Mouse (Mus musculus) midbrain, embryonic 13.5 days (tissue): Measurements from ENCODE around the gene Schip1. TPM values are rescaled to one million over a fixed set of nuclear protein-coding genes. Genes with fewer than 3 reads are reported as not detected.

ENCODE experiments used
- ATAC-seq: fragments of 200-750 bp; cut with Nextera tagmentation; 2 replicates; pipeline ENCODE4 v1.8.0; 2017; ENCODE audit warnings: mild to moderate bottlenecking, moderate TSS enrichment, moderate library complexity
- H3K27ac ChIP-seq: fragments of 300-500 bp; sonication (generic); 2 replicates; pipeline ENCODE4 v1.5.1; 2015; ENCODE audit warnings: inconsistent platforms, mild to moderate bottlenecking, moderate library complexity
- H3K27me3 ChIP-seq: fragments of 300-500 bp; sonication (generic); 2 replicates; pipeline ENCODE4 v1.6.1; 2015; ENCODE audit warnings: mild to moderate bottlenecking, inconsistent platforms
- H3K36me3 ChIP-seq: fragments of 300-500 bp; sonication (generic); 2 replicates; pipeline ENCODE4 v1.6.1; 2015; ENCODE audit warnings: mild to moderate bottlenecking, inconsistent platforms
- H3K4me1 ChIP-seq: fragments of 300-500 bp; sonication (generic); replicated peaks from 2 replicates; pipeline ENCODE4 v1.6.1; 2015; ENCODE audit warnings: inconsistent platforms
- H3K4me2 ChIP-seq: fragments of 300-500 bp; sonication (generic); replicated peaks from 2 replicates; pipeline ENCODE4 v1.6.1; 2015; ENCODE audit warnings: moderate library complexity, mild to moderate bottlenecking, inconsistent platforms
- H3K4me3 ChIP-seq: fragments of 300-500 bp; sonication (generic); replicated peaks from 2 replicates; pipeline ENCODE4 v1.5.1; 2015; ENCODE audit warnings: mild to moderate bottlenecking, inconsistent platforms
- H3K9ac ChIP-seq: fragments of 300-500 bp; sonication (generic); replicated peaks from 2 replicates; pipeline ENCODE4 v1.6.1; 2015; ENCODE audit warnings: mild to moderate bottlenecking, inconsistent platforms
- H3K9me3 ChIP-seq: fragments of 300-500 bp; sonication (generic); 2 replicates; pipeline ENCODE4 v1.6.1; 2016; ENCODE audit warnings: mild to moderate bottlenecking, inconsistent platforms
- WGBS: fragments of 180-500 bp; shearing (Covaris S2); methylation state at CpG from one replicate; pipeline ENCODE4 v1.1.7; 2015; 5-methylcytosine and 5-hydroxymethylcytosine counted together
- polyA plus RNA-seq: library from polyadenylated mRNA; unstranded; fragments of >200 nt; fragmentation: Nextera tagmentation; extraction: Ambion mirVana; gene quantifications from 2 replicates; pipeline ENCODE4 v1.2.1, GENCODE M21; 2015

The Schip1 gene
- polyA plus RNA-seq, 1 experiment from 2014 or later: 127 TPM

GRCm38 (mm10) chr3:68572249-68573225 lies 507.9 kb downstream of the Schip1 start:
- 5% methylated on average over 28 of the region's 28 CpGs for WGBS
- H3K36me3 ChIP-seq: no peaks in the 10 kb centered on the region
- H3K4me2 ChIP-seq: peak overlapping the region; percentile 68
- H3K4me3 ChIP-seq: peak overlapping the region; percentile 54
- H3K4me1 ChIP-seq: peaks cover 56% of the 10 kb centered on the region
- H3K9ac ChIP-seq: peak overlapping the region; percentile 81
- peak overlapping the region; percentile 98 for H3K27ac ChIP-seq
- peak; percentile 95 for ATAC-seq
- no peaks in the 10 kb centered on the region for H3K9me3 ChIP-seq
- no peaks in the 10 kb centered on the region for H3K27me3 ChIP-seq

- Histone ChIP-seq H3K27ac (peak overlapping the region; percentile 98), H3K9ac (peak overlapping the region; percentile 81), H3K9me3 (no peaks in the 10 kb centered on the region), H3K4me1 (peaks cover 55% of the 10 kb centered on the region), H3K4me2 (peak overlapping the region; percentile 68), H3K27me3 (no peaks in the 10 kb centered on the region), H3K4me3 (peak overlapping the region; percentile 54), H3K36me3 (no peaks in the 10 kb centered on the region)
- whole genome bisulfite sequencing: 53% methylated on average over 3 of the region's 3 CpGs
- no peak for ATAC-seq
Measured at GRCm38 (mm10) chr3:68573226-68573624, 508.6 kb downstream of the Schip1 start.

GRCm38 (mm10) chr3:68574097-68574496 lies 509.5 kb downstream of the Schip1 start:
- Histone ChIP-seq H3K4me2 (peak overlapping the region; percentile 68), H3K36me3 (no peaks in the 10 kb centered on the region), H3K9me3 (no peaks in the 10 kb centered on the region), H3K27ac (peak overlapping the region; percentile 98), H3K4me3 (peak overlapping the region; percentile 54), H3K27me3 (no peaks in the 10 kb centered on the region), H3K9ac (peak overlapping the region; percentile 81), H3K4me1 (peaks cover 59% of the 10 kb centered on the region)
- ATAC-seq: no peak
- 36% methylated on average over 7 of the region's 8 CpGs for WGBS

GRCm38 (mm10) chr3:68574565-68574964 lies 510.0 kb downstream of the Schip1 start:
- Histone ChIP-seq H3K4me3 (peak overlapping the region; percentile 54), H3K27me3 (no peaks in the 10 kb centered on the region), H3K36me3 (no peaks in the 10 kb centered on the region), H3K4me2 (peak overlapping the region; percentile 68), H3K9me3 (no peaks in the 10 kb centered on the region), H3K9ac (peak overlapping the region; percentile 81), H3K27ac (peak overlapping the region; percentile 35), H3K4me1 (peaks cover 61% of the 10 kb centered on the region)
- WGBS: 51% methylated on average over 8 of the region's 8 CpGs
- ATAC-seq: no peak

- 61% methylated on average over 10 of the region's 10 CpGs for WGBS
- peaks cover 74% of the 10 kb centered on the region for H3K4me1 ChIP-seq
- H3K27ac ChIP-seq: peak overlapping the region; percentile 73
- peak overlapping the region; percentile 32; the same call in 1 of the 2 replicates for H3K9ac ChIP-seq
- no peak for ATAC-seq
- H3K4me2 ChIP-seq: peak overlapping the region; percentile 68
- H3K36me3 ChIP-seq: no peaks in the 10 kb centered on the region
- H3K9me3 ChIP-seq: no peaks in the 10 kb centered on the region
- H3K4me3 ChIP-seq: no peak overlapping the region
- no peaks in the 10 kb centered on the region for H3K27me3 ChIP-seq
Measured at GRCm38 (mm10) chr3:68575636-68576340, 511.2 kb downstream of the Schip1 start.

- H3K36me3 ChIP-seq: no peaks in the 10 kb centered on the region
- H3K27me3 ChIP-seq: no peaks in the 10 kb centered on the region
- peak overlapping the region; percentile 8; the same call in 1 of the 2 replicates for H3K4me3 ChIP-seq
- no peaks in the 10 kb centered on the region for H3K9me3 ChIP-seq
- WGBS: 7% methylated on average over 7 of the region's 7 CpGs
- peak overlapping the region; percentile 73 for H3K27ac ChIP-seq
- peak overlapping the region; percentile 32; the same call in 1 of the 2 replicates for H3K9ac ChIP-seq
- peaks cover 74% of the 10 kb centered on the region for H3K4me1 ChIP-seq
- peak overlapping the region; percentile 68 for H3K4me2 ChIP-seq
- peak; percentile 22 for ATAC-seq
Measured at GRCm38 (mm10) chr3:68576431-68576830, 511.8 kb downstream of the Schip1 start.

GRCm38 (mm10) chr3:68576948-68577347 lies 512.3 kb downstream of the Schip1 start:
- H3K27me3 ChIP-seq: no peaks in the 10 kb centered on the region
- H3K9ac ChIP-seq: 0 out of 2 replicates have a peak overlapping the region, but pooled peaks have one; percentile 32
- 63% methylated on average over 5 of the region's 5 CpGs for WGBS
- peak overlapping the region; percentile 73 for H3K27ac ChIP-seq
- no peaks in the 10 kb centered on the region for H3K9me3 ChIP-seq
- peaks cover 78% of the 10 kb centered on the region for H3K4me1 ChIP-seq
- no peak for ATAC-seq
- peak overlapping the region; percentile 68 for H3K4me2 ChIP-seq
- H3K4me3 ChIP-seq: no peak overlapping the region
- no peaks in the 10 kb centered on the region for H3K36me3 ChIP-seq

- Histone ChIP-seq H3K9ac (no peak overlapping the region), H3K36me3 (no peaks in the 10 kb centered on the region), H3K4me1 (peaks cover 79% of the 10 kb centered on the region), H3K27me3 (no peaks in the 10 kb centered on the region), H3K4me3 (no peak overlapping the region), H3K4me2 (no peak overlapping the region), H3K9me3 (no peaks in the 10 kb centered on the region), H3K27ac (no peak overlapping the region)
- ATAC-seq: no peak
- 76% methylated on average over 13 of the region's 13 CpGs for WGBS
Measured at GRCm38 (mm10) chr3:68581591-68581990, 517.0 kb downstream of the Schip1 start.

- Histone ChIP-seq H3K27ac (peak overlapping the region; percentile 85), H3K9me3 (no peaks in the 10 kb centered on the region), H3K4me2 (peak overlapping the region; percentile 41; the same call in 1 of the 2 replicates), H3K36me3 (no peaks in the 10 kb centered on the region), H3K4me1 (peaks cover 79% of the 10 kb centered on the region), H3K4me3 (no peak overlapping the region), H3K27me3 (no peaks in the 10 kb centered on the region), H3K9ac (no peak overlapping the region)
- 77% methylated on average over 12 of the region's 12 CpGs for WGBS
- no peak for ATAC-seq
Measured at GRCm38 (mm10) chr3:68582103-68582740, 517.6 kb downstream of the Schip1 start.

- ATAC-seq: no peak
- Histone ChIP-seq H3K27me3 (no peaks in the 10 kb centered on the region), H3K27ac (peak overlapping the region; percentile 85), H3K9me3 (no peaks in the 10 kb centered on the region), H3K36me3 (no peaks in the 10 kb centered on the region), H3K4me2 (peak overlapping the region; percentile 41), H3K4me3 (no peak overlapping the region), H3K9ac (no peak overlapping the region), H3K4me1 (peaks cover 84% of the 10 kb centered on the region)
- WGBS: 7% methylated on average over 14 of the region's 14 CpGs
Measured at GRCm38 (mm10) chr3:68583031-68583693, 518.6 kb downstream of the Schip1 start.
